Mouse (Mus musculus): ENCODE results near the gene Rasgrp2.

The Rasgrp2 gene

GRCm38 (mm10) chr19:6443016-6443415 is 43.9 kb downstream of the Rasgrp2 start:
- DNase-seq = no peak

GRCm38 (mm10) chr19:6445761-6446423 is 46.8 kb downstream of the Rasgrp2 start:
- DNase-seq = no peak

GRCm38 (mm10) chr19:6446736-6447437 is 47.7 kb downstream of the Rasgrp2 start:
- DNase-seq = no peak

- no peak for DNase-seq
These were observed 49.6 kb downstream of the Rasgrp2 start for GRCm38 (mm10) chr19:6448752-6449151.

- DNase-seq = no peak
These were observed 50.7 kb downstream of the Rasgrp2 start for GRCm38 (mm10) chr19:6449841-6450240.

- DNase-seq = peak; percentile 78 to 81
These were observed 52.9 kb downstream of the Rasgrp2 start for GRCm38 (mm10) chr19:6452030-6452494.

GRCm38 (mm10) chr19:6452672-6453310 is 53.7 kb downstream of the Rasgrp2 start:
- no peak for DNase-seq

GRCm38 (mm10) chr19:6453349-6453748 is 54.2 kb downstream of the Rasgrp2 start:
- DNase-seq = no peak

- DNase-seq = no peak
These were observed 55.0 kb downstream of the Rasgrp2 start for GRCm38 (mm10) chr19:6454041-6454720.

GRCm38 (mm10) chr19:6459504-6459903 is 60.4 kb downstream of the Rasgrp2 start:
- DNase-seq = no peak

- DNase-seq = no peak
These were observed 63.7 kb downstream of the Rasgrp2 start for GRCm38 (mm10) chr19:6462841-6463240.

- no peak for DNase-seq
These were observed 65.3 kb downstream of the Rasgrp2 start for GRCm38 (mm10) chr19:6464306-6465071.

Data from kidney, adult 8-10 months (tissue).